Mouse (Mus musculus) CH12.LX (cell line): ENCODE measurements around the gene Slc12a4.

ENCODE experiments used
- MAZ ChIP-seq: IDR thresholded peaks from 2 replicates; pipeline ENCODE4 v1.6.1; 2012; ENCODE audit warnings: low read depth, mild to moderate bottlenecking, inconsistent platforms, low read length, improper control_type of control experiment, moderate library complexity
- POLR2A ChIP-seq: IDR thresholded peaks from 2 replicates; pipeline ENCODE4 v1.6.1; 2011; ENCODE audit warnings: low read depth, mild to moderate bottlenecking, improper control_type of control experiment, low read length
- USF1 ChIP-seq: IDR thresholded peaks from 2 replicates; pipeline ENCODE4 v1.6.1; 2014; ENCODE audit warnings: low read depth, mild to moderate bottlenecking, inconsistent platforms, low read length, improper control_type of control experiment

DNA sequence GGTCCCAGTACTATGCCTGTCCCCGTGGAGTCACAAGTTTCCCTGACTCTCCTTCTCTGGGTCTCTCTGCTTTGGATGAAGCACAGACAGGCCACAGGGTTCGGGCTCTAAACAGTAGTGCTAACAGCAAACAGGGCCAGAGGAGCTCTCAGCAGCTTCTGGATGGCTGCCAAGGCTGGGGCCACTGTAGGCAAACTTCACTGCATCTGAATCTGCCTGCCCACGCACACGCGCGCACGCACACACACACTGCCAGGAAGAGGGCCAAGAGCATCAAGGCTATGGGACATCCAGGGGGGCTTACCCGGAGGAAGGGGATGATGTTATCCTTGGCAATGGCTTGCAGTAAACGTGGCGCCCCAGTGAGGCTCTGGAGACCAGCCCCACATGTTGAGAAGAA, 16.5 kb downstream of the Slc12a4 start:
- TF ChIP-seq POLR2A (no peak), USF1 (no peak), MAZ (no peak)
